Mouse (Mus musculus) limb, embryonic 14.5 days (tissue): ENCODE data around the gene Wfdc3. TPM values are rescaled to one million over a fixed set of nuclear protein-coding genes. Genes with fewer than 3 reads are reported as not detected.

Experiments used
- ATAC-seq: fragments of 200-750 bp; cut with Nextera tagmentation; 2 replicates; pipeline ENCODE4 v1.8.0; 2017; ENCODE audit warnings: low read depth, moderate number of reproducible peaks, moderate TSS enrichment; ENCODE audit not compliant: low FRiP score
- DNase-seq: peaks from one replicate; pipeline ENCODE4 v3.0.0-alpha.2; 2015; ENCODE audit warnings: low spot score
- H3K27ac ChIP-seq: fragments of 300-500 bp; sonication (generic); replicated peaks from 2 replicates; pipeline ENCODE4 v1.5.1; 2014; ENCODE audit warnings: low read depth, mild to moderate bottlenecking, low read length, moderate library complexity, mixed read lengths
- H3K27me3 ChIP-seq: fragments of 300-500 bp; sonication (generic); 2 replicates; pipeline ENCODE4 v1.6.1; 2014; ENCODE audit warnings: low read length, mixed read lengths; ENCODE audit not compliant: control insufficient read depth, insufficient read depth
- H3K36me3 ChIP-seq: fragments of 300-500 bp; sonication (generic); 2 replicates; pipeline ENCODE4 v1.6.1; 2014; ENCODE audit warnings: mild to moderate bottlenecking, low read length, moderate library complexity, mixed read lengths; ENCODE audit not compliant: control insufficient read depth, insufficient read depth
- H3K4me1 ChIP-seq: fragments of 300-500 bp; sonication (generic); 2 replicates; pipeline ENCODE4 v1.6.1; 2014; ENCODE audit warnings: antibody characterized with exemption, low read length, mixed read lengths; ENCODE audit not compliant: control insufficient read depth, insufficient read depth
- H3K4me2 ChIP-seq: fragments of 300-500 bp; sonication (generic); replicated peaks from 2 replicates; pipeline ENCODE4 v1.6.1; 2014; ENCODE audit warnings: low read depth, mild to moderate bottlenecking, low read length, moderate library complexity; ENCODE audit not compliant: severe bottlenecking
- H3K4me3 ChIP-seq: fragments of 300-500 bp; sonication (generic); replicated peaks from 2 replicates; pipeline ENCODE4 v1.5.1; 2014; ENCODE audit warnings: low read length
- H3K9ac ChIP-seq: fragments of 300-500 bp; sonication (generic); 2 replicates; pipeline ENCODE4 v1.6.1; 2014; ENCODE audit warnings: mild to moderate bottlenecking, low read depth, low read length, moderate library complexity; ENCODE audit not compliant: severe bottlenecking
- H3K9me3 ChIP-seq: fragments of 300-500 bp; sonication (generic); 2 replicates; pipeline ENCODE4 v1.6.1; 2016; ENCODE audit warnings: low read length; ENCODE audit not compliant: control insufficient read depth
- POLR2A ChIP-seq: fragments of 200-500 bp; IDR thresholded peaks from 2 replicates; pipeline ENCODE4 v1.8.0; 2012; ENCODE audit warnings: inconsistent platforms, mild to moderate bottlenecking, moderate library complexity, borderline replicate concordance; ENCODE audit not compliant: insufficient read depth, insufficient read length; ENCODE audit errors: extremely low read depth
- WGBS: fragments of 180-500 bp; shearing (Covaris S2); extraction: QIAGEN DNeasy Blood & Tissue Kit; methylation state at CpG from one replicate; pipeline ENCODE4 v1.1.7; 2014; 5-methylcytosine and 5-hydroxymethylcytosine counted together
- polyA plus RNA-seq, 2 experiments: library from polyadenylated mRNA; depleted of rRNA in 1 of 2; stranded (reverse) in 1 of 2; unstranded in 1 of 2; fragments of >200 nt; fragmentation: Nextera tagmentation in 1 of 2; extraction: Ambion mirVana in 1 of 2; gene quantifications; 2 replicates each; pipeline versions ENCODE4 v1.2.1 to v1.2.3; 2012 to 2014

The Wfdc3 gene
- polyA plus RNA-seq (2012; rRNA removed): 0.67 and 0.79 TPM in 2 replicates
- 0.37 and 0.50 TPM in 2 replicates for polyA plus RNA-seq (2014; fragmentation: Nextera tagmentation; extraction: Ambion mirVana)

- Histone ChIP-seq H3K4me2 (peak within 1 kb of the TSS; percentile 85), H3K27me3 (no peaks in the 10 kb centered on the region), H3K4me1 (peaks cover 8% of the 10 kb centered on the region), H3K27ac (peak within 1 kb of the TSS; percentile 71), H3K4me3 (peak within 1 kb of the TSS; percentile 85), H3K9me3 (no peaks in the 10 kb centered on the region), H3K9ac (peak within 1 kb of the TSS; percentile 96), H3K36me3 (peaks cover 32% of the 10 kb centered on the region)
- DNase-seq (peak; percentile 91), ATAC-seq (peak; percentile 92)
- TF ChIP-seq POLR2A: 0 out of 2 replicates have a peak, but pooled peaks have one; percentile 36
- WGBS: under 1% methylated on average over 62 of the region's 70 CpGs
These were observed at the start of gene Wfdc3, which contains the start of gene Dnttip1 for GRCm38 (mm10) chr2:164745843-164746479. Gene Wfdc3 (minus strand): TSS chr2:164745931. Gene Dnttip1 (plus strand): TSS chr2:164745983.

GRCm38 (mm10) chr2:164794293-164794692, 48.6 kb upstream of the Wfdc3 start:
- no peaks in the 10 kb centered on the region for H3K9me3 ChIP-seq
- no peaks in the 10 kb centered on the region for H3K27me3 ChIP-seq
- no peaks in the 10 kb centered on the region for H3K4me1 ChIP-seq
- H3K36me3 ChIP-seq: peaks cover 77% of the 10 kb centered on the region
- no peak overlapping the region for H3K4me3 ChIP-seq
- H3K4me2 ChIP-seq: no peak overlapping the region
- 28% methylated on average over 5 of the region's 5 CpGs for WGBS
- no peak overlapping the region for H3K9ac ChIP-seq
- ATAC-seq: peak; percentile 38; the same call in 1 of the 2 replicates
- DNase-seq: peak; percentile 91
- no peak for TF ChIP-seq POLR2A
- no peak overlapping the region for H3K27ac ChIP-seq

GRCm38 (mm10) chr2:164793772-164794171, 48.0 kb upstream of the Wfdc3 start:
- Histone ChIP-seq H3K4me1 (no peaks in the 10 kb centered on the region), H3K9ac (no peak overlapping the region), H3K4me2 (no peak overlapping the region), H3K9me3 (no peaks in the 10 kb centered on the region), H3K36me3 (peaks cover 79% of the 10 kb centered on the region), H3K4me3 (no peak overlapping the region), H3K27ac (no peak overlapping the region), H3K27me3 (no peaks in the 10 kb centered on the region)
- DNase-seq (no peak), ATAC-seq (no peak)
- no peak for TF ChIP-seq POLR2A
- 94% methylated on average over 2 of the region's 2 CpGs for WGBS

- 83% methylated on average over 3 of the region's 3 CpGs for WGBS
- Histone ChIP-seq H3K4me1 (no peaks in the 10 kb centered on the region), H3K4me3 (no peak overlapping the region), H3K9me3 (no peaks in the 10 kb centered on the region), H3K27ac (no peak overlapping the region), H3K4me2 (no peak overlapping the region), H3K36me3 (peaks cover 83% of the 10 kb centered on the region), H3K9ac (no peak overlapping the region), H3K27me3 (no peaks in the 10 kb centered on the region)
- TF ChIP-seq POLR2A: no peak
- DNase-seq (peak; percentile 38), ATAC-seq (no peak)
These were observed 47.5 kb upstream of the Wfdc3 start for GRCm38 (mm10) chr2:164793236-164793635.

- peaks cover 79% of the 10 kb centered on the region for H3K36me3 ChIP-seq
- no peak for TF ChIP-seq POLR2A
- no peak overlapping the region for H3K9ac ChIP-seq
- H3K27me3 ChIP-seq: no peaks in the 10 kb centered on the region
- H3K9me3 ChIP-seq: no peaks in the 10 kb centered on the region
- no peak overlapping the region for H3K27ac ChIP-seq
- WGBS: 94% methylated on average over 12 of the region's 12 CpGs
- H3K4me2 ChIP-seq: no peak overlapping the region
- H3K4me3 ChIP-seq: no peak overlapping the region
- ATAC-seq: no peak
- no peaks in the 10 kb centered on the region for H3K4me1 ChIP-seq
- DNase-seq: no peak
These were observed 46.9 kb upstream of the Wfdc3 start for GRCm38 (mm10) chr2:164792400-164793190.
